Mouse (Mus musculus) brain, embryonic 14.5 days (tissue): ENCODE measurements around the gene Selenon.

Source experiments
- CTCF ChIP-seq: fragments of 200-500 bp; IDR thresholded peaks from 2 replicates; pipeline ENCODE4 v1.5.1; 2012; ENCODE audit warnings: inconsistent platforms, mild to moderate bottlenecking, moderate library complexity, borderline replicate concordance; ENCODE audit not compliant: insufficient read depth, insufficient read length; ENCODE audit errors: extremely low read depth
- POLR2A ChIP-seq: fragments of 200-500 bp; IDR thresholded peaks from 2 replicates; pipeline ENCODE4 v1.6.1; 2012; ENCODE audit warnings: mild to moderate bottlenecking, inconsistent platforms, borderline replicate concordance; ENCODE audit not compliant: poor library complexity, insufficient read depth, insufficient read length, severe bottlenecking; ENCODE audit errors: extremely low read depth

GRCm38 (mm10) chr4:134590227-134590926, 38.4 kb upstream of the Selenon start:
- TF ChIP-seq CTCF (peak; percentile 42), POLR2A (no peak)
